Comparison of ENCODE assay signal across 10 mouse cellular contexts in the genomic region with DNA sequence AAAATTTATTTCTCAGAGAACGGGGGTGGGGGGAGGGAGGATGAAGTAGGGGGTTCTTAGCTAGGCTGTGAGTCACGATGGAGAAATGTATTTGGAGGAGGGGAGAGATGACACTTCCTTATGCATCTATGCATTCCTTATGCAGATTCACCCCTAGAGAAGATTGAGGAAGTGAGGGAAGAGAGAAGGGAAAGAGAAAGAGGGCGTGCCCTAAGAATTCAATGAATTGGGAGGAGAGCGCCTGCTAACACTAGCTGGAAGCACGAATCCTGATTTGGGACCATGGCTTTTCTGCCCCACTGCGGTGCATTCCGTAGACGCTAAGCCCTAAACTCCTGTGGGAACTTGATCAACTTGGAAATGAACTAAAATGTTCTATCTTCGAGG. TPM values are rescaled to one million over a fixed set of nuclear protein-coding genes. Genes with fewer than 3 reads are reported as not detected.
DNase-seq lines count a peak whose midpoint lies in the region; ATAC-seq and TF ChIP-seq lines count a peak whose summit lies in the region.
"Had no signal": no experiment of that assay in that cellular context is flagged by ENCODE, and none has a peak within 500 bp of the region (broad histone marks: within the 10 kb centered on the region; RNA-seq: fewer than 3 reads in every experiment).

No protein-coding gene starts in this region.

- H3K9ac ChIP-seq in forebrain, embryonic 12.5 days, result peak overlapping the region; percentile 66; the same call in 1 of the 2 replicates
- 0 out of 2 replicates have a peak overlapping the region, but pooled peaks have one; percentile 18 for H3K9ac ChIP-seq in limb, embryonic 15.5 days

- no peaks in the 10 kb centered on the region for H3K36me3 ChIP-seq in forebrain, embryonic 12.5 days (replicated peaks)
- H3K36me3 ChIP-seq in limb, embryonic 15.5 days, result no peaks in the 10 kb centered on the region

- no peak overlapping the region for H3K27ac ChIP-seq in left cerebral cortex, adult 2 months
- H3K27ac ChIP-seq in forebrain, embryonic 12.5 days, result no peak overlapping the region
- no peak overlapping the region for H3K27ac ChIP-seq in limb, embryonic 15.5 days
- no peak overlapping the region for H3K27ac ChIP-seq in olfactory bulb, adult 2 months (ENCODE audit: insufficient read depth, low read depth, low read length)

- H3K9me3 ChIP-seq in forebrain, embryonic 12.5 days, result no peaks in the 10 kb centered on the region
- no peaks in the 10 kb centered on the region for H3K9me3 ChIP-seq in limb, embryonic 15.5 days

- peaks cover 11% of the 10 kb centered on the region for H3K27me3 ChIP-seq in forebrain, embryonic 12.5 days
- no peaks in the 10 kb centered on the region for H3K27me3 ChIP-seq in limb, embryonic 15.5 days

- ATAC-seq in forebrain, embryonic 12.5 days (ENCODE audit: low FRiP score), result peak; percentile 37
- ATAC-seq in limb, embryonic 15.5 days (ENCODE audit: insufficient number of reproducible peaks, low FRiP score, low TSS enrichment, low read depth), result no peak

- intact Hi-C loops in left cerebral cortex, adult 2 months (cut with DNase I), result no loop called here
- intact Hi-C loops in left cerebral cortex, postnatal 4 days (cut with DNase I), result no loop called here

- H3K4me2 ChIP-seq in forebrain, embryonic 12.5 days, result peak overlapping the region; percentile 94
- H3K4me2 ChIP-seq in limb, embryonic 15.5 days, result peak overlapping the region; percentile 96

- DNase-seq in left cerebral cortex, adult 2 months (ENCODE audit: extremely low spot score in 1 of 2, low spot score in 2 of 2), result no peak
- DNase-seq in left cerebral cortex, postnatal 4 days, result no peak
- DNase-seq in right cerebral cortex, postnatal 14 days, result no peak
- no peak for DNase-seq in gastrocnemius, postnatal 10 days
- DNase-seq in layer of hippocampus, postnatal 36 days, result no peak

- TF ChIP-seq POLR2A in olfactory bulb, adult 2 months (IDR thresholded peaks at IDR 0.05; ENCODE audit: insufficient read depth, low read depth, low read length), result no peak

- 12% methylated on average over 9 of the region's 9 CpGs for WGBS in forebrain, embryonic 12.5 days
- WGBS in limb, embryonic 15.5 days, result 11% methylated on average over 9 of the region's 9 CpGs
- WGBS in olfactory bulb, adult 2 months, result 17% methylated on average over 9 of the region's 9 CpGs

- 0 out of 2 replicates have a peak, but pooled peaks cover 3% of the 10 kb centered on the region for H3K4me1 ChIP-seq in forebrain, embryonic 12.5 days
- H3K4me1 ChIP-seq in limb, embryonic 15.5 days, result peaks cover 10% of the 10 kb centered on the region
- peaks cover 8% of the 10 kb centered on the region for H3K4me1 ChIP-seq in olfactory bulb, adult 2 months (ENCODE audit: control insufficient read depth, insufficient read depth, low read length)

- peak overlapping the region; percentile 47 for H3K4me3 ChIP-seq in left cerebral cortex, adult 2 months
- H3K4me3 ChIP-seq in forebrain, embryonic 12.5 days (replicated peaks), result peak overlapping the region; percentile 56
- peak overlapping the region; percentile 50 for H3K4me3 ChIP-seq in limb, embryonic 15.5 days
- H3K4me3 ChIP-seq in olfactory bulb, adult 2 months (ENCODE audit: insufficient read depth, low read depth, low read length), result peak overlapping the region; percentile 43

- TF ChIP-seq CTCF in left cerebral cortex, adult 2 months (IDR thresholded peaks at IDR 0.05), result no peak
- TF ChIP-seq CTCF in olfactory bulb, adult 2 months (IDR thresholded peaks at IDR 0.05; ENCODE audit: insufficient read depth, low read depth, low read length), result no peak

RNA-seq across cellular contexts. Expression of a gene that starts 56.1 kb away (rescaled TPM):
- not detected for total RNA-seq in left cerebral cortex, adult 2 months (2021)
- not detected for total RNA-seq in left cerebral cortex, postnatal 4 days (2021)
- 0.20 TPM in 1 of 2 replicates, not detected in the other for polyA plus RNA-seq in forebrain, embryonic 12.5 days (2016; fragmentation: Nextera tagmentation; extraction: Ambion mirVana)
- 0.76 and 0.82 TPM in 2 replicates for polyA plus RNA-seq in limb, embryonic 15.5 days (2015; fragmentation: Nextera tagmentation; extraction: Ambion mirVana)
- not detected in 2 replicates for polyA plus RNA-seq in olfactory bulb, adult 2 months (2012; ENCODE audit: insufficient read depth, insufficient read length, low replicate concordance, missing spikeins)
- total RNA-seq in gastrocnemius, postnatal 10 days (2021), result not detected
- total RNA-seq in layer of hippocampus, postnatal 36 days (2021), result not detected
- polyA plus RNA-seq: large intestine, adult 2 months; Patski had no signal
